Mouse (Mus musculus): ENCODE measurements around the gene Macf1.

Macf1 gene

GRCm38 (mm10) chr4:123592046-123592445, 92.1 kb downstream of the Macf1 start:
- peak; percentile 21 for DNase-seq

GRCm38 (mm10) chr4:123591026-123591635, 93.0 kb downstream of the Macf1 start:
- DNase-seq: no peak

GRCm38 (mm10) chr4:123589496-123589895, 94.7 kb downstream of the Macf1 start:
- no peak for DNase-seq

- no peak for DNase-seq
These were observed 95.5 kb downstream of the Macf1 start for GRCm38 (mm10) chr4:123588353-123589301.

GRCm38 (mm10) chr4:123587616-123588015, 96.5 kb downstream of the Macf1 start:
- no peak for DNase-seq

GRCm38 (mm10) chr4:123584720-123585093, 99.5 kb downstream of the Macf1 start:
- no peak for DNase-seq

- DNase-seq: no peak
These were observed 100.0 kb downstream of the Macf1 start for GRCm38 (mm10) chr4:123584084-123584719.

- no peak for DNase-seq
These were observed 106.6 kb downstream of the Macf1 start for GRCm38 (mm10) chr4:123577469-123578088.

- DNase-seq: no peak
These were observed 111.5 kb downstream of the Macf1 start for GRCm38 (mm10) chr4:123572434-123573336.

- DNase-seq: no peak
These were observed 112.3 kb downstream of the Macf1 start for GRCm38 (mm10) chr4:123571869-123572268.

- no peak for DNase-seq
These were observed 118.8 kb downstream of the Macf1 start for GRCm38 (mm10) chr4:123565291-123565861.

GRCm38 (mm10) chr4:123564051-123564791, 119.9 kb downstream of the Macf1 start:
- DNase-seq: no peak

- no peak for DNase-seq
These were observed 121.9 kb downstream of the Macf1 start for GRCm38 (mm10) chr4:123562177-123562815.

- DNase-seq: no peak
These were observed 123.3 kb downstream of the Macf1 start for GRCm38 (mm10) chr4:123560896-123561295.

- no peak for DNase-seq
These were observed 125.7 kb downstream of the Macf1 start for GRCm38 (mm10) chr4:123558496-123558895.

- no peak for DNase-seq
These were observed 128.9 kb downstream of the Macf1 start for GRCm38 (mm10) chr4:123555251-123555650.

- no peak for DNase-seq
These were observed 131.5 kb downstream of the Macf1 start for GRCm38 (mm10) chr4:123552689-123553088.

- no peak for DNase-seq
These were observed 135.8 kb downstream of the Macf1 start for GRCm38 (mm10) chr4:123548317-123548716.

GRCm38 (mm10) chr4:123543691-123544090, 140.5 kb downstream of the Macf1 start:
- DNase-seq: no peak

- peak; percentile 64 for DNase-seq
These were observed 148.9 kb downstream of the Macf1 start for GRCm38 (mm10) chr4:123535271-123535670.

All from cerebellum, adult 11 months (tissue).